Mouse (Mus musculus): ENCODE data around the gene Hoxd8. TPM values are rescaled to one million over a fixed set of nuclear protein-coding genes. Genes with fewer than 3 reads are reported as not detected.

The Hoxd8 gene
- total RNA-seq (2021): not detected
- long read RNA-seq, experiment 1: 0 reads
- long read RNA-seq, experiment 2: 0 reads

GRCm38 (mm10) chr2:74704393-74704998 is at the start of gene Hoxd8:
Gene Hoxd8, plus strand, starts transcription at chr2:74704615.
- intact Hi-C loops (cut with DNase I): loop anchor here (5.0 to 10.0 kb wide), 5 partner anchors 258 to 720 kb away; no protein-coding TSS in a partner anchor
- no peak within 1 kb of the TSS for H3K4me3 ChIP-seq
- no peak within 1 kb of the TSS for H3K27ac ChIP-seq
- no peak for DNase-seq (ENCODE audit: extremely low spot score in 1 of 2, low spot score in 2 of 2)
- TF ChIP-seq CTCF (IDR thresholded peaks at IDR 0.05): no peak

DNA sequence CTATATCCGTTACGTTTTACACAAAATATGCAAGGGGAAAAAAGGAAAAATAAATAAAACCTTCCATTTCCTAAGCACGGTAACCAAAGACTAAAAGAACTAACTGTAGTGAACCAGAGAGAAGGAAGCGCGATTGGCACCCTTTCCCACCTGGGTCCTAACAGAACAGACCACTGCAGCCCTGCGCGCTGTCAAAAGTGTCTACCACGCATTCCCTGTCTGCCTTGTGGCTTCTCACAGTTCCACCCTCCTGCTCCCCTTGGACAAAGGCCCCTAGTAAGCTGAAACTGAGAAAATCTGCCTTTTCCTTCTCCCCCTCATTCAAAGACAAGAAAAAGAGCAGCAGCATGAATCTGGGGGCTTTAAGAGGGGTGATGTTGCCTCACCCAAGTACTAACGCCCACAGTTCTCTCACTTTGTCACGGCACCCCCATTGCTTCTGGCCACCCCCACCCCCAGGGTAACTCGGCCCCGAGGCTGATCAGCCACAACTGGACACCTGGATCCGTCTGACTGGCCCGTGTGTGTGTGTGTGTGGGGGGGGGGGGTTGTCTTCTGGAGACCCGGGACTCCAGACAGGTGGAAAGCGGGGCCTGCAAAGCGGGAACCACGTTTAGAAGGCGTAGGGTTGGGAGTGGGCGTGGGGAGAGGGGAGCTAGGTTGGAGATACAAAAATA is 49.5 kb upstream of the Hoxd8 start:
- no peak overlapping the region for H3K4me3 ChIP-seq
- no peak overlapping the region for H3K27ac ChIP-seq
- intact Hi-C loops (cut with DNase I): loop anchor here (5.0 to 10.0 kb wide), 5 partner anchors 57 to 1380 kb away; partner anchors contain the start of genes Gm28230, Hoxd3, Hoxd4 and Sp9
- TF ChIP-seq CTCF (IDR thresholded peaks at IDR 0.05): no peak
- DNase-seq (ENCODE audit: extremely low spot score in 1 of 2, low spot score in 2 of 2): no peak

DNA sequence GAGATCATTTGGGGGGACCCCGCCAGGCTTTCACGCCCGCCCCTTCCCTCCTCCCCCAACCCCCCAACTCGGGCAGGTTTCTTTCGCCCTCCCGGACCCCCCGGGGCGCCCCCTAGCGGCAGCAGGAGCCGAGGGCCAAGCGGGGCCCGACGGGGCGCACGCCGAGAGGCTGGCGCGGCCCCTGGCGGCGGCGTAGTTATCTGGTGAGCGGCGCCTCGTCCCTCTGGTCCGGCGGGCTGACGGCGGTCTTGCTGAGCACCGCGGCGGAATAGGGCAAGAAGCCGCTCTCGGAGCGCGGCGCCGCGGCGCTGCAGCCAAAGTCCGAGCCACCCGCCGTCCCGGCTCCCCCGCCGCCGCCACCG is 49.0 kb upstream of the Hoxd8 start:
- TF ChIP-seq CTCF (IDR thresholded peaks at IDR 0.05): peak; percentile 37
- H3K4me3 ChIP-seq: no peak overlapping the region
- no peak for DNase-seq (ENCODE audit: extremely low spot score in 1 of 2, low spot score in 2 of 2)
- H3K27ac ChIP-seq: no peak overlapping the region
- intact Hi-C loops (cut with DNase I): loop anchor here (5.0 to 10.0 kb wide), 4 partner anchors 57 to 1381 kb away; partner anchors contain the start of genes Gm28230, Hoxd3, Hoxd4 and Sp9

- H3K27ac ChIP-seq: no peak overlapping the region
- intact Hi-C loops (cut with DNase I): loop anchor here (5.0 to 10.0 kb wide), 4 partner anchors 56 to 1381 kb away; partner anchors contain the start of genes Gm28230, Hoxd3, Hoxd4 and Sp9
- H3K4me3 ChIP-seq: no peak overlapping the region
- TF ChIP-seq CTCF (IDR thresholded peaks at IDR 0.05): no peak
- no peak for DNase-seq (ENCODE audit: extremely low spot score in 1 of 2, low spot score in 2 of 2)
Observed at GRCm38 (mm10) chr2:74655821-74656631, 48.4 kb upstream of the Hoxd8 start.

DNA sequence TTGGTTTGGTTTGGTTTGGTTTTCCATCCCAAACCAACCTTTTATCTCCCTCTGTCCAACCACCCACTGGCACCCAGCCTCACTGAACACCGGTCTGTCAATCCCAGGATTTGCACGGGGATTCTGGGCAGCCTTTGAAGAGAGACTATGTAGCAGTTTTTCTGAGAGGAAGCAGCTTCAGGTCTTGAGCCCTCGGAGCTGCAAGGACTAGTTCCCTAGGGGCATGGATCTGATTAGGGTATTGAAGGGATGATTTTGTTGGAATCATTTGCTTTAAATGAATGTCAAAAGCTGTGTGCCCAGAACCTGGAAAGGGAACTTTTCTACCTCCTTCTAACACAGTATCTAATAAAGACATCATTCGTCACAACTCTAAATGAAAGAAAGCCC is 47.8 kb upstream of the Hoxd8 start:
- no peak for DNase-seq (ENCODE audit: extremely low spot score in 1 of 2, low spot score in 2 of 2)
- intact Hi-C loops (cut with DNase I): loop anchor here (5.0 to 10.0 kb wide), 4 partner anchors 56 to 1382 kb away; partner anchors contain the start of genes Gm28230, Hoxd3, Hoxd4 and Sp9
- Histone ChIP-seq H3K4me3 (no peak overlapping the region), H3K27ac (no peak overlapping the region)
- TF ChIP-seq CTCF (IDR thresholded peaks at IDR 0.05): no peak

DNA sequence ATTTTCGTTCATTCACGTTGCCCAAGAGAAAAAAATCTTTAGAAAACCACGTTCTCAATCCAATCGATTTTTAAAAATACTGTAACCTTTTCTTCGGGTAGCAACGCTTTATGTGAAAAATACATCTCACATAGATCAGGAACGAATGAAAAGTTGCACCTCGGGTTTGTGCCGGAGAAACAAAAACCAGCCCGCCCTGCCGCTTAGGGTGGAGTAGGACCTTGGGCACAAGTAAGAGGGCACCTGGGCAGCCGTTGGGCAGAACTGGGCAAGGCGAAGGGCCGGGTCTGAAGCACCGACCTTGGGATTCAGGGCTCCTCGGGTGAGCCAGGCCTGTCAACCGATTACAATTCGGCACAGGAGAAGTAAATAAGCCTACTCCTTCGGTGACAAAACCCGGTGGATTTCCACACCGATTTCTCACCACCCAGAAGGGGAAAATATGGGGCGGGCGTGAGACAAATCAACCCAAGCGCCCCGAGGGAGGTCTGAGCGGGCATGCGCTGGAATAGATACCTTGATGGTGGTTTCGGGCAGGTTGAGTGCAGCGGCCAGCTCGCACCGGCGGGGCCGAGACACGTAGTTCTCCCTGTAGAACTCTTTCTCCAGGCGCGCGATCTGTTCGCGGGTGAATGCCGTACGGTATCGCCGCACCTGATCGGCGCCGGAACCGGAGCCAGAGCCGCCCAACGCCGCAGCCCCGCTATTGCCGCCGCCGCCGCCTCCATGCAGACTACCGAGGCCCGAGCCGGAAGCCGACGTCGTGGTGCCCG is 47.0 kb upstream of the Hoxd8 start:
- intact Hi-C loops (cut with DNase I): loop anchor here (5.0 to 10.0 kb wide), 4 partner anchors 55 to 1383 kb away; partner anchors contain the start of genes Gm28230, Hoxd3, Hoxd4 and Sp9
- Histone ChIP-seq H3K27ac (no peak overlapping the region), H3K4me3 (no peak overlapping the region)
- DNase-seq (ENCODE audit: extremely low spot score in 1 of 2, low spot score in 2 of 2): peak in 1 of 2 experiments; percentile 22
- no peak for TF ChIP-seq CTCF (IDR thresholded peaks at IDR 0.05)

- H3K27ac ChIP-seq: no peak overlapping the region
- intact Hi-C loops (cut with DNase I): loop anchor here (5.0 to 10.0 kb wide), 4 partner anchors 54 to 1383 kb away; partner anchors contain the start of genes Gm28230, Hoxd3, Hoxd4 and Sp9
- DNase-seq (ENCODE audit: extremely low spot score in 1 of 2, low spot score in 2 of 2): no peak
- TF ChIP-seq CTCF (IDR thresholded peaks at IDR 0.05): no peak
- no peak overlapping the region for H3K4me3 ChIP-seq
Observed at GRCm38 (mm10) chr2:74658024-74658666, 46.3 kb upstream of the Hoxd8 start.

DNA sequence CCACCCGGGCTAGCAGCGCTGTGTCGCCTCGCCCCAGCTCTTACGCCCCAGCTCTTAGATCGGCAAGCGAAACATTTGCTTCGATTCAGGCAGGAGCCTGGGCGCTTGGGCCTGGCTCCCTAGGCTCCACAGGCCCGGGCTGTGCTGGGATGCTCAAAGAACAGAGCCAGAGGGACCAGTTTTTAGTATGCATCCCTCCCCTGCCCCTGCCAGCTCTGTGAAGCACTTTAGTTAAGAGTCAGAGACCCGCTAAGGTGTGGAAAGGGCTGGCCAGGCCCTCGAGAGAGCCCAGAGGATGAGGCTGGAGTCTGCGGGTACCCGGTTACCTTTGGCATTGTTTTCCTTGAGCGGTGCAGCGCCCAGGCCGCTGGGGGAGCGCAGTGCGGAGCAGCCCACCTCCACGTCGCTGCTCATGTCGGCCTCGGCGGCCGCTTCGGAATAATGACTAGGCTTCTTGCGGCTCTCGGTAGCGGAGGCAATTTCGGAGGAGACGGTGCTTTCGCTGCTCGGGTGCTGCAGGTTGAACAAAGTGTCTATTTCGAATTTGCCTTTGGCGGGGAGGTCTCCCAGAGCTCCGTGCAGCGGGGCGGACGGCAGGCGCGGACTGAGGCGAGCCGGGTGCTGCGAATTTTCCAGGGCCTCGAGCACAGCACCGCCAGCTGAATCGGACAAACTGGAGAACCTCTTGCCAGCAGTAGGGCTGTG is 45.6 kb upstream of the Hoxd8 start:
- TF ChIP-seq CTCF (IDR thresholded peaks at IDR 0.05): no peak
- Histone ChIP-seq H3K27ac (no peak overlapping the region), H3K4me3 (no peak overlapping the region)
- intact Hi-C loops (cut with DNase I): loop anchor here (5.0 to 10.0 kb wide), 4 partner anchors 53 to 1384 kb away; partner anchors contain the start of genes Gm28230, Hoxd3, Hoxd4 and Sp9
- no peak for DNase-seq (ENCODE audit: extremely low spot score in 1 of 2, low spot score in 2 of 2)

DNA sequence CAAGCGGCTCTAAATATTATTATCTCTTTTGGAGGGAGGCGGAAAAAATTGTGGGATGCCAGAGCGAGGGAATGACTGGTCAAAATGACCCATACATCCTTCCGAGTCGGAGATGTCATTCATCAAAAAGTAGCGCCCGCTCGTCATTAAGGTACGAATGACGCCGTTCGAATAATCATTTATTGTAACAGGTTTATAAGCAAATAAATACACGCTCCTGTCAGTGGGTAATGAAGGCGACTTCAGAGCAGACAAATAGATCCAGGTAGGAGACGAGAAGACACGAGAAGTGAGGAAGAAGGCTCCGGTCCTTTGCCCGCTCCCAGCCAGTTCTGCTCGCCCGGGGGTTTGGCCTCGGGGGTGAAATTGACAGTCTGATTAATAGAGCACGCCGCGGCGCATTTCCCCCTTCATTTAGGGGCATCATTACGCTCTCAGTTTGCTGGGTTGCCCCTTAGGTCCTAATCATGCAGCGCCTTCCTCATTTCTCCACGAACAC is 44.9 kb upstream of the Hoxd8 start, which contains the start of gene Evx2:
Evx2 (minus strand) TSS at position 51 of the 499 bp plus-strand sequence.
- intact Hi-C loops (cut with DNase I): loop anchor here (5.0 to 10.0 kb wide), 5 partner anchors 53 to 1385 kb away; partner anchors contain the start of genes Gm28230, Hoxd3, Hoxd4 and Sp9
- no peak for TF ChIP-seq CTCF (IDR thresholded peaks at IDR 0.05)
- Histone ChIP-seq H3K4me3 (no peak within 1 kb of the TSS), H3K27ac (no peak within 1 kb of the TSS)
- DNase-seq (ENCODE audit: extremely low spot score in 1 of 2, low spot score in 2 of 2): no peak
